Mouse (Mus musculus) urinary bladder, adult 2 months (tissue): ENCODE data around the gene Prr5. TPM values are rescaled to one million over a fixed set of nuclear protein-coding genes. Genes with fewer than 3 reads are reported as not detected.

Source experiments
- polyA plus RNA-seq: library from polyadenylated mRNA; depleted of rRNA; stranded (reverse); fragments of >200 nt; gene quantifications from 2 replicates; pipeline ENCODE4 v1.2.3, GENCODE M21; 2012; rRNA removed

Gene Prr5
- polyA plus RNA-seq, 1 experiment: 9.4 TPM

Other genes with a start within 250 kb of the Prr5 start
- 90.1 and 101 TPM in 2 replicates for gene Shisal1, start 222.5 kb upstream of the Prr5 start, polyA plus RNA-seq
- gene Rtl6, start 111.8 kb upstream of the Prr5 start, polyA plus RNA-seq: 7.4 and 11.5 TPM in 2 replicates
- 5.0 and 5.7 TPM in 2 replicates for gene Arhgap8, start 50.4 kb downstream of the Prr5 start, polyA plus RNA-seq
- 1.9 and 3.9 TPM in 2 replicates for gene Phf21b, start 186.4 kb downstream of the Prr5 start, polyA plus RNA-seq